Mouse (Mus musculus): ENCODE results near the gene Ank. TPM values are rescaled to one million over a fixed set of nuclear protein-coding genes. Genes with fewer than 3 reads are reported as not detected.

Gene Ank
- polyA plus RNA-seq, 1 experiment from 2014 or later = 11.0 TPM

- no peak for ATAC-seq (replicated peaks; ENCODE audit: low FRiP score, low read depth)
These were observed 159.8 kb downstream of the Ank start for GRCm38 (mm10) chr15:27626314-27626713.

GRCm38 (mm10) chr15:27627794-27628193 is 161.3 kb downstream of the Ank start:
- Histone ChIP-seq H3K4me3 (replicated peaks; ENCODE audit: low read depth, low read length) (no peak overlapping the region), H3K4me1 (replicated peaks; ENCODE audit: insufficient read depth, low read length) (peaks cover 5% of the 10 kb centered on the region), H3K27ac (no peak overlapping the region), H3K9ac (ENCODE audit: low read depth, low read length) (no peak overlapping the region), H3K27me3 (ENCODE audit: insufficient read depth, low read length) (no peaks in the 10 kb centered on the region), H3K36me3 (ENCODE audit: insufficient read depth, low read length) (0 out of 2 replicates have a peak, but pooled peaks cover 8% of the 10 kb centered on the region), H3K4me2 (ENCODE audit: low read length) (no peak overlapping the region), H3K9me3 (replicated peaks; ENCODE audit: low read length) (no peaks in the 10 kb centered on the region)
- TF ChIP-seq CTCF (IDR thresholded peaks at IDR 0.05; ENCODE audit: low read depth) = no peak
- ATAC-seq (replicated peaks; ENCODE audit: low FRiP score, low read depth) = no peak
- WGBS = 91% methylated on average over 9 of the region's 9 CpGs
- DNase-seq (ENCODE audit: low spot score) = no peak

More at GRCm38 (mm10) chr15:27626314-27626713, 159.8 kb downstream of the Ank start:
- 83% methylated on average over 1 of the region's 1 CpGs for WGBS
- no peak overlapping the region for H3K27ac ChIP-seq
- H3K9me3 ChIP-seq (replicated peaks; ENCODE audit: low read length) = no peaks in the 10 kb centered on the region
- H3K4me2 ChIP-seq (ENCODE audit: low read length) = no peak overlapping the region
- no peak overlapping the region for H3K9ac ChIP-seq (ENCODE audit: low read depth, low read length)
- no peak overlapping the region for H3K4me3 ChIP-seq (replicated peaks; ENCODE audit: low read depth, low read length)
- TF ChIP-seq CTCF (IDR thresholded peaks at IDR 0.05; ENCODE audit: low read depth) = no peak
- H3K27me3 ChIP-seq (ENCODE audit: insufficient read depth, low read length) = no peaks in the 10 kb centered on the region
- H3K36me3 ChIP-seq (ENCODE audit: insufficient read depth, low read length) = 0 out of 2 replicates have a peak, but pooled peaks cover 13% of the 10 kb centered on the region
- no peak for DNase-seq (ENCODE audit: low spot score)
- peaks cover 5% of the 10 kb centered on the region for H3K4me1 ChIP-seq (replicated peaks; ENCODE audit: insufficient read depth, low read length)

- no peak overlapping the region for H3K27ac ChIP-seq
- no peak for ATAC-seq (replicated peaks; ENCODE audit: low FRiP score, low read depth)
- H3K36me3 ChIP-seq (ENCODE audit: insufficient read depth, low read length) = 0 out of 2 replicates have a peak, but pooled peaks cover 3% of the 10 kb centered on the region
- H3K4me3 ChIP-seq (replicated peaks; ENCODE audit: low read depth, low read length) = peak overlapping the region; percentile 85
- H3K4me2 ChIP-seq (ENCODE audit: low read length) = peak overlapping the region; percentile 75
- TF ChIP-seq CTCF (IDR thresholded peaks at IDR 0.05; ENCODE audit: low read depth) = no peak
- no peak for DNase-seq (ENCODE audit: low spot score)
- H3K9me3 ChIP-seq (replicated peaks; ENCODE audit: low read length) = no peaks in the 10 kb centered on the region
- H3K27me3 ChIP-seq (ENCODE audit: insufficient read depth, low read length) = no peaks in the 10 kb centered on the region
- no peak overlapping the region for H3K9ac ChIP-seq (ENCODE audit: low read depth, low read length)
- H3K4me1 ChIP-seq (replicated peaks; ENCODE audit: insufficient read depth, low read length) = peaks cover 5% of the 10 kb centered on the region
- 73% methylated on average over 4 of the region's 4 CpGs for WGBS
These were observed 162.6 kb downstream of the Ank start for GRCm38 (mm10) chr15:27629046-27629445.

- H3K27me3 ChIP-seq (ENCODE audit: insufficient read depth, low read length) = no peaks in the 10 kb centered on the region
- H3K9me3 ChIP-seq (replicated peaks; ENCODE audit: low read length) = no peaks in the 10 kb centered on the region
- H3K4me3 ChIP-seq (replicated peaks; ENCODE audit: low read depth, low read length) = peak overlapping the region; percentile 85
- H3K27ac ChIP-seq = peak overlapping the region; percentile 69; the same call in 1 of the 2 replicates
- TF ChIP-seq CTCF (IDR thresholded peaks at IDR 0.05; ENCODE audit: low read depth) = no peak
- H3K4me1 ChIP-seq (replicated peaks; ENCODE audit: insufficient read depth, low read length) = peaks cover 5% of the 10 kb centered on the region
- H3K4me2 ChIP-seq (ENCODE audit: low read length) = peak overlapping the region; percentile 75
- peak; percentile 72; the same call in 1 of the 2 replicates for ATAC-seq (replicated peaks; ENCODE audit: low FRiP score, low read depth)
- DNase-seq (ENCODE audit: low spot score) = peak; percentile 52
- WGBS = 1% methylated on average over 34 of the region's 53 CpGs
- 0 out of 2 replicates have a peak, but pooled peaks cover 3% of the 10 kb centered on the region for H3K36me3 ChIP-seq (ENCODE audit: insufficient read depth, low read length)
- H3K9ac ChIP-seq (ENCODE audit: low read depth, low read length) = peak overlapping the region; percentile 78
These were observed 163.5 kb downstream of the Ank start for GRCm38 (mm10) chr15:27629800-27630600.

GRCm38 (mm10) chr15:27630601-27631383 is 164.3 kb downstream of the Ank start, which contains the start of gene Otulin:
TSS of gene Otulin (minus strand) at chr15:27630693.
- H3K27ac ChIP-seq = peak within 1 kb of the TSS; percentile 69
- no peaks in the 10 kb centered on the region for H3K9me3 ChIP-seq (replicated peaks; ENCODE audit: low read length)
- H3K4me3 ChIP-seq (replicated peaks; ENCODE audit: low read depth, low read length) = peak within 1 kb of the TSS; percentile 85
- ATAC-seq (replicated peaks; ENCODE audit: low FRiP score, low read depth) = peak; percentile 99
- WGBS = 5% methylated on average over 56 of the region's 56 CpGs
- H3K4me2 ChIP-seq (ENCODE audit: low read length) = peak within 1 kb of the TSS; percentile 75
- 0 out of 2 replicates have a peak, but pooled peaks cover 3% of the 10 kb centered on the region for H3K36me3 ChIP-seq (ENCODE audit: insufficient read depth, low read length)
- peak within 1 kb of the TSS; percentile 78 for H3K9ac ChIP-seq (ENCODE audit: low read depth, low read length)
- peaks cover 5% of the 10 kb centered on the region for H3K4me1 ChIP-seq (replicated peaks; ENCODE audit: insufficient read depth, low read length)
- DNase-seq (ENCODE audit: low spot score) = peak; percentile 98
- peak; percentile 29; the same call in 1 of the 2 replicates for TF ChIP-seq CTCF (IDR thresholded peaks at IDR 0.05; ENCODE audit: low read depth)
- no peaks in the 10 kb centered on the region for H3K27me3 ChIP-seq (ENCODE audit: insufficient read depth, low read length)

Data from kidney, postnatal 0 days (tissue).